Mouse (Mus musculus): ENCODE measurements around the gene Hist2h2aa2. TPM values are rescaled to one million over a fixed set of nuclear protein-coding genes. Genes with fewer than 3 reads are reported as not detected.
"Not testable (repeated sequence)": the region's sequence is repeated elsewhere in the genome, so short reads cannot be mapped to it uniquely, and the experiment has no call there.

Gene Hist2h2aa2
- 26.6 and 32.1 TPM in 2 replicates for polyA plus RNA-seq (2016; fragmentation: Nextera tagmentation; extraction: Ambion mirVana)

DNA sequence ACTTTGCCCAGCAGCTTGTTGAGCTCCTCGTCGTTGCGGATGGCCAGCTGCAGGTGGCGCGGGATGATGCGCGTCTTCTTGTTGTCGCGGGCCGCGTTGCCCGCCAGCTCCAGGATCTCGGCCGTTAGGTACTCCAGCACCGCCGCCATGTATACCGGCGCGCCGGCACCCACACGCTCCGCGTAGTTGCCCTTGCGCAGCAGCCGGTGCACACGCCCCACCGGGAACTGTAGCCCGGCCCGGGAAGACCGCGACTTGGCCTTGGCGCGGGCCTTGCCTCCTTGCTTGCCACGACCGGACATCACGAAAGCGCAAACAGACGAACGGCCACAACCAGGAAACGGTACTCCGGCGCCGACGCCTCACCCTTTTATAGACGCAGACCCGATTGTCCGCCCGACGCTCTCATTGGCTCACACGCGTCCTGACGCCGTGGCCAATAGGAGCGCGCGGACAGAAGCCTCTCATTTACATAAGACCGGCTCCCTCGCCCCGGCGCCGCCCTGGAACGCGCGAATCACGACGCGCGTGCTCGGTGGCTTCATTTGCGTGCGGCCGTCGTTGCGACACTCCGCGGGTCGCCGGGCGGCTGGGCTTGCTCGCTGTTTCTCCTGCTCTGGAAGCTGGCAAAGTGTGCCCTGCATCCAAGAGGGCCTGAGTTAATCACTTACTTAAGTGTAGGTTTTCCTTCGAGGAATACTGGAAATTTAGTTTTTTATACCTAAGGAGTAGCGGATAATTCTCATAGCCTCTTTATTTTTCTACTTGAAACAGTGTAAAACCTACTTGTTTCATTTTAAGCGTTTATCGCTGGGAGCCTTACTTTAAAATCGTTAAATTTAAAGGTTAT lies at the start of gene Hist2h2aa2:
Gene Hist2h2aa2, minus strand, starts transcription at position 328 of the 850 bp plus-strand sequence.
- Histone ChIP-seq H3K4me3 (peak within 1 kb of the TSS; percentile 48), H3K4me1 (peaks cover 49% of the 10 kb centered on the region), H3K27ac (replicated peaks) (peak within 1 kb of the TSS; percentile 98)
- H3K9me3 ChIP-seq; H3K36me3 ChIP-seq (replicated peaks); H3K27me3 ChIP-seq (replicated peaks; ENCODE audit: low read depth, poor library complexity, severe bottlenecking): not testable (repeated sequence)
- WGBS, result 3% methylated on average over 45 of the region's 85 CpGs
- peak; percentile 82 for DNase-seq (ENCODE audit: low spot score)

DNA sequence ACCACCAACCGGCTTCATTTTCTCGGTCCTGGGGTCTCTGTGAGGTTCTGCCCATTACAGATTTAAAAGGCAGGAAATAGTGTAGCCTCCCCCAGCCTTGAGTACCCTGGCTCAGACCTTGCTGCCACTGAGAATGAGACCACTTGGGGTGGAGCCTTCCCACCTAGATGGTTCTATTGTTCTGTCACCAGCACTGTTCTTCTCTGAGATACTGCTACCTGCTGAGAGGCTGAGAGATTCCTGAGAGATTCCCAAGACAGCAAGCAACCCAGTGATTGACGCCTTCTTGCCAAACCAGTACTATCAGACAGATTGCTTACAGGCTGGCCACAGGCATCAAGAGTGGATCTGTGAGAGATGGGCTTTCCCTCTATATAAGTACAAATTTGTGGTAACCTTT lies 49.1 kb upstream of the Hist2h2aa2 start:
- Histone ChIP-seq H3K27me3 (replicated peaks; ENCODE audit: low read depth, poor library complexity, severe bottlenecking) (peaks cover 19% of the 10 kb centered on the region), H3K36me3 (replicated peaks) (no peaks in the 10 kb centered on the region), H3K9me3 (no peaks in the 10 kb centered on the region), H3K4me3 (no peak overlapping the region), H3K4me1 (peaks cover 13% of the 10 kb centered on the region), H3K27ac (replicated peaks) (no peak overlapping the region)
- WGBS, result 74% methylated on average over 3 of the region's 3 CpGs
- DNase-seq (ENCODE audit: low spot score), result no peak

DNA sequence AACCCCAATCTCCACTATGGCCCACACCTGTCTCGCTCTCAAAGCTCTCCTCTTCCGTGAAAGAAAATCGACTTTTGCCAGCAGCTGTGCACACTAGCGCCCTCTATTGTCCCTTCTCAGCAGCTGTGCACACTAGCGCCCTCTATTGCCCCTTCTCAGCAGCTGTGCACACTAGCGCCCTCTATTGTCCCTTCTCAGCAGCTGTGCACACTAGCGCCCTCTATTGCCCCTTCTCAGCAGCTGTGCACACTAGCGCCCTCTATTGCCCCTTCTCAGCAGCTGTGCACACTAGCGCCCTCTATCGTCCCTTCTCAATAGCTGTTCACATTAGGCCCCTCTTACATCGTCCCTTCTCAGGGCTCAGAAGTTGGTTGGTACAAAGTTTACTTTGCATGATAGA lies 47.3 kb upstream of the Hist2h2aa2 start:
- H3K4me3 ChIP-seq; H3K36me3 ChIP-seq (replicated peaks); H3K27ac ChIP-seq (replicated peaks); DNase-seq (ENCODE audit: low spot score); H3K9me3 ChIP-seq: not testable (repeated sequence)
- Histone ChIP-seq H3K27me3 (replicated peaks; ENCODE audit: low read depth, poor library complexity, severe bottlenecking) (peaks cover 37% of the 10 kb centered on the region), H3K4me1 (peaks cover 17% of the 10 kb centered on the region)
- WGBS, result 88% methylated on average over 11 of the region's 11 CpGs

DNA sequence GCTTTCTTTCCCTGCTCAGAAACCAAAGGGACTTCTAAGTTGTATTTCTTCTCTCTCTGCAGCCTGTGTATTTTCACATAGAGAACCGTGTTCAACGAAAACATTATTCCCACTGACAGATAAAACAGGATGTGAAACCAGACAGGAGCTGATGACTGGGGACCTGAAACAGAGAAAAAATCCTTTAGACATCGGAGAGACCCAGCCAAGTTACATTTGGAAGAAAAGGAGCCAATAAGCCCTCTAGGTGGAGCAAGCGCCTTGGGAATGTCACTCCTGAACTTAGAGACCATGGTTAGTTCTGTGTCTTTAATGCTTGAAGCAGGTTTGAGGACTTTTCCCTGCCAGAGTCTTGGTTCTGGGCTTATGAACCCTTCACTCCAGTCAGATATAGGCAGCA lies 44.4 kb upstream of the Hist2h2aa2 start:
- Histone ChIP-seq H3K4me3 (0 out of 2 replicates have a peak overlapping the region, but pooled peaks have one; percentile 19), H3K27me3 (replicated peaks; ENCODE audit: low read depth, poor library complexity, severe bottlenecking) (peaks cover 55% of the 10 kb centered on the region), H3K36me3 (replicated peaks) (no peaks in the 10 kb centered on the region), H3K4me1 (peaks cover 17% of the 10 kb centered on the region), H3K9me3 (no peaks in the 10 kb centered on the region), H3K27ac (replicated peaks) (no peak overlapping the region)
- WGBS, result 15% methylated on average over 4 of the region's 4 CpGs
- peak; percentile 53 for DNase-seq (ENCODE audit: low spot score)

DNA sequence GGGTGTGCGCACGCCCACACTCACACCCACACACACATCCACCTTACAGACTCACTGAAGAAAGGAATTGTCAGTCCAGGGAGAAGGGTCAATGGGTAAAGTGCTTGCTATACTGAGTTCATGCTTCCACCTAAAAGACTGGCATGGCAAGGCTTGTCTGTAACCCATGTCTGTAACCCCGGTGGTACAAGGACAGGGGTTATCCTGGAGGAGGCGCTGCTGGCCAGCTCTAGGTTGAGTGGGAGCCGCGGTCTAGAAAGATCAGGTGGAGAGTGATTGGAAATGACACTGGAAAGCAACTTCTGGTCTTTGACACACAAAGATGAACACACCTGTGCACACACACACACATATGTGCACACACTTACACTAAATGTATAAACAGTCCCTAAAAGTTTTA lies 40.6 kb upstream of the Hist2h2aa2 start:
- Histone ChIP-seq H3K9me3 (no peaks in the 10 kb centered on the region), H3K36me3 (replicated peaks) (no peaks in the 10 kb centered on the region), H3K27me3 (replicated peaks; ENCODE audit: low read depth, poor library complexity, severe bottlenecking) (peaks cover 53% of the 10 kb centered on the region), H3K4me1 (peaks cover 31% of the 10 kb centered on the region), H3K27ac (replicated peaks) (no peak overlapping the region), H3K4me3 (no peak overlapping the region)
- 48% methylated on average over 6 of the region's 6 CpGs for WGBS
- DNase-seq (ENCODE audit: low spot score), result no peak

DNA sequence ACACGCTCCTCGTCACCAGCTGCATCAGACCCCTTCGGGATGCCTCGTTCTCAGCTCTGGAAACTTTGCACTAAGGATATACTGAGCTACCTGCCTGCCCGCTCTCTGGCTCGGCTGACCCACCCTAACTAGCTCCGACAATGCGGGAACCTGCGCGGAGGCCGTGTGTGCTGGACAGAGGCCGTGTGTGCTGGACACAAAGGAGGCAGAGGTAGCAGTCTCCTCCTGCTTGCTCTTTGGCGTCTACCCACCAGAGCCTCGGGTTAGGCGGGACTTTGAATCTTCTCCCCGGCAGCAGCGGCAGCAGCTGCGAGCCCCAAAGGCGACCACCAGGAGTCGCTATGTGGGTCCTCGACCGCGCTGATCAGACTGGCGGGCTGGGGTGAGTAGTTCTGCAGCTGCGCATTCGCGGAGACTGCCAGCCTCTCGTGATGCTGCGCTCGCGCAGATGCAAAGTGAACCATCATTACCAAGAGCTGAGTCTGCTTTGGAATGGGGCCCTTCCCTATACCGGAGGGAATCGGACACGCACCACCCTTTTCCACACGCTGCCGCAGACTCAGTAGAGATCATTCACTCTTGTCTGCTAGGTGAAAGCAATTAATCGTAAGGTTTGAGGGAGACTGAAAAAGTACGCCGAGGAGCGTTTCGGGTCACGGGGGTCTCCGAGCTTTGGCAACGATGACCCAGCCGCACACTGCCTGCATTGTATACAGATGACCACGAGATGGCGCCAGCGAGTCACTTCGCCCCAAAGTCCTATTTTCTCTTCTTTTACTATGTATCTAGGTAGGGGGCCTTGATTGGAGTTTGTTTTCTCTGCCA lies 37.9 kb upstream of the Hist2h2aa2 start:
- Histone ChIP-seq H3K27ac (replicated peaks) (peak overlapping the region; percentile 89), H3K4me3 (peak overlapping the region; percentile 66), H3K36me3 (replicated peaks) (no peaks in the 10 kb centered on the region), H3K4me1 (peaks cover 17% of the 10 kb centered on the region), H3K9me3 (no peaks in the 10 kb centered on the region), H3K27me3 (replicated peaks; ENCODE audit: low read depth, poor library complexity, severe bottlenecking) (peaks cover 28% of the 10 kb centered on the region)
- DNase-seq (ENCODE audit: low spot score), result peak; percentile 96
- WGBS, result under 1% methylated on average over 49 of the region's 49 CpGs

DNA sequence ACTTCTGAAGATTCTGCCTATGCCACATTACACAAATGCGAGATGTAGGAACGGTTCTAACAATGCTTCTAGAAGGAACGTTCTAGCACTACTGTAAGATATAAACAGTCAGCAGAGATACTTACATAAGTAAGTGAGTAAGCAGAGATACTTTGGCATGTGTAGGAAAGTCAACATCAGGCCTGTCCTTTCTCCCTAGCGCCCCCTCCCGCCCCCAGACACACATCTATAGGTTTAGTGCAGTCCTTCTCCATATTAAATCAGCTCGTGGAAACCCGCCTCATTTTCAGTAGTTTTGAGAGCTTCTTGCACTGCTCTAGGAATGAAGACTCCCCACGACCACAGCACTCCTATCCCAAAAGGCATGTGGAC lies 37.3 kb upstream of the Hist2h2aa2 start:
- H3K27me3 ChIP-seq (replicated peaks; ENCODE audit: low read depth, poor library complexity, severe bottlenecking), result peaks cover 22% of the 10 kb centered on the region
- WGBS, result 15% methylated on average over 8 of the region's 8 CpGs
- no peaks in the 10 kb centered on the region for H3K36me3 ChIP-seq (replicated peaks)
- DNase-seq (ENCODE audit: low spot score), result peak; percentile 71
- peak overlapping the region; percentile 66 for H3K4me3 ChIP-seq
- H3K27ac ChIP-seq (replicated peaks), result peak overlapping the region; percentile 89
- H3K9me3 ChIP-seq, result no peaks in the 10 kb centered on the region
- peaks cover 17% of the 10 kb centered on the region for H3K4me1 ChIP-seq

DNA sequence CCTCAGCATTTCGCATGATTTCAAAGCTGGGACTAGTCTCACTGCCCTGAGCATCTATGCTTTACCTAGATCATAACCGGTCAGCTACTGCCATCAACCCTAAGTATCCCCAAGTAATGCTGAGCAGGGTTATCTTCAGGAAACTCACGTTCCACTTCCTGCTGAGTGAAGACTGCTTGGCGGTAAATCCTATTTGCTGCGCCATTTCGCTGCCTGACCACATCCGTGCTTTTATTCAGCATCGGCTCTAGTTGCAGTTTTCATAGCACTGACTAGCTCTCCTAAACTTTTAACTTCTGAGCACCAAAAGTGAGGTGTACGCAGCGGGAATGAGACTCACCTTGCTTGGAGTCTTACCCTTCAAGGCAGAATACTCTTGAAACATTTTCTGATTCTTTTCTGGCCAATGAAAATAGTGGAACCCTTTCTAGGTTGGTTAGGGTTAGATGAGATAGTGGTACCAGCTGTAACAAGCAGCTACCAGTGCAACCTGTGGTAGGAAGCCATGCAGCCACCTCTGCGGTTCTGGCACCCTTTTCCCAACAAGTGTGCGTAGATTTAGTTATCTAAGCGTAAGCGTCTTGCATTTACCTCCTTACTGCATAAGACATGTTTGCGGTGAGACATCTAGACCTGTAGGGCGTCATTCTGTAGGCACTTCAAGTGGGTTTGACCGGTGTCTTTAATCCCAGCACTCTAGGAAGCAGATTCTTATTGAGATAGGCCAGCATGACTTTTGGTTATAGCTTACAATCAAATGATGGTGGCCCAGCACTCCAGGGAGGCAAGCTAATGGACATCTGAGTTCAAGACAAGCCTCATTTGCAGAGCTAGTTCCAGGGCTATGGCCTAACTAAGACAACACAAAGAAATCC lies 33.8 kb upstream of the Hist2h2aa2 start:
- H3K36me3 ChIP-seq (replicated peaks), result no peaks in the 10 kb centered on the region
- 89% methylated on average over 17 of the region's 17 CpGs for WGBS
- peaks cover 17% of the 10 kb centered on the region for H3K4me1 ChIP-seq
- no peak overlapping the region for H3K27ac ChIP-seq (replicated peaks)
- no peaks in the 10 kb centered on the region for H3K9me3 ChIP-seq
- peaks cover 4% of the 10 kb centered on the region; the same call in 1 of the 2 replicates for H3K27me3 ChIP-seq (replicated peaks; ENCODE audit: low read depth, poor library complexity, severe bottlenecking)
- DNase-seq (ENCODE audit: low spot score), result no peak
- H3K4me3 ChIP-seq, result no peak overlapping the region

DNA sequence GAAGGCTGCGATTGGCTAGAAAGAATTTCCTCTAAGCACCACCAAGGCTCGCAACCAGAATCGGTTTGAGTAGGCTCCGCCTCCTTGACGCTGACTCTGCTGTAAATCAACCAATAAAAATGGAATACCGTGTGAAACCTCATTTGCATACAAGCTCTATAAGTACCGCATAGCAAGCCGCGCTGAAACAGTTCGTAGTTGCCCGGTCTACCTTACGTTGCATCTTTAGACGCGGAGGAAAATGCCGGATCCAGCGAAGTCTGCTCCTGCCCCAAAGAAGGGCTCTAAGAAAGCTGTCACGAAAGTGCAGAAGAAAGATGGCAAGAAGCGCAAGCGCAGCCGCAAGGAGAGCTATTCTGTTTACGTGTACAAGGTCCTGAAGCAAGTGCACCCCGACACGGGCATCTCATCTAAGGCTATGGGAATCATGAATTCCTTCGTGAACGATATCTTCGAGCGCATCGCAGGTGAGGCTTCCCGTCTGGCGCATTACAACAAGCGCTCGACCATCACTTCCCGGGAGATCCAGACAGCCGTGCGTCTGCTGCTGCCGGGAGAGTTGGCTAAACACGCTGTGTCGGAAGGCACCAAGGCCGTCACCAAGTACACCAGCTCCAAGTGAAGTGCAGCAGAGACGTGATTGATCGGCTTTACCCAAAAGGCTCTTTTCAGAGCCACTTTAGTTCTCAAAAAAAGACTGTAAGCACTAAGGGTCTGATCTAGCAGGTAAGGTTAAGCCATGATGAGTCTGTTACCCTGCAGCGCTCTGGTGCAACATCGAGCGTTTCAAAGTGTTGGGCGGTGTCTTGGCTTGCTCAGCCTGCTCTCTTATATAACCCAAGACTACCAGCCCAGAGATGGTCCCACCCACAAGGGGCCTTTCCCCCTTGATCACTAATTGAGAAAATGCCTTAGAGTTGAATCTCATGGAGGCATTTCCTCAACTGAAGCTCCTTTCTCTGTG lies 29.7 kb upstream of the Hist2h2aa2 start, which contains the start of gene Hist2h2bb:
Gene Hist2h2bb, plus strand, starts transcription at position 242 of the 964 bp plus-strand sequence.
- no peaks in the 10 kb centered on the region for H3K27me3 ChIP-seq (replicated peaks; ENCODE audit: low read depth, poor library complexity, severe bottlenecking)
- peak within 1 kb of the TSS; percentile 95 for H3K27ac ChIP-seq (replicated peaks)
- peak; percentile 91 for DNase-seq (ENCODE audit: low spot score)
- H3K4me1 ChIP-seq, result peaks cover 22% of the 10 kb centered on the region
- H3K4me3 ChIP-seq, result peak within 1 kb of the TSS; percentile 68
- H3K36me3 ChIP-seq (replicated peaks), result no peaks in the 10 kb centered on the region
- under 1% methylated on average over 45 of the region's 45 CpGs for WGBS
- H3K9me3 ChIP-seq, result no peaks in the 10 kb centered on the region

DNA sequence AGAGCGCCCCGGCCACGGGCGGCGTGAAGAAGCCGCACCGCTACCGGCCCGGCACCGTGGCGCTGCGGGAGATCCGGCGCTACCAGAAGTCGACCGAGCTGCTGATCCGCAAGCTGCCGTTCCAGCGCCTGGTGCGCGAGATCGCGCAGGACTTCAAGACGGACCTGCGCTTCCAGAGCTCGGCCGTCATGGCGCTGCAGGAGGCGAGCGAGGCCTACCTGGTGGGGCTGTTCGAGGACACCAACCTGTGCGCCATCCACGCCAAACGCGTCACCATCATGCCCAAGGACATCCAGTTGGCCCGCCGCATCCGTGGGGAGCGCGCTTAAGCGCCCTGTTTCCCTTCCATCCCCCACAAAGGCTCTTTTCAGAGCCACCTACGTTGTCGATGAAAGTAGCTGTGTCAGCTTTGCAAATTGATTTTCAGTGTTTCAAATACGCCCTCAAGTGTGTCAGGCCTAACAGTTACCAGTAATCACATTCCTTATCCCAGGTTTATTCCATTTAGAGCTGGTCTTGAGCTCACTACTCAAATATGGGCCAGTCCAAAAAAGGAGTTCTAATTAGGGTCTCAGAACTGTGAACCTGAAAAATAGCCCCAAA lies 28.8 kb upstream of the Hist2h2aa2 start:
- not testable (repeated sequence) for H3K9me3 ChIP-seq; H3K27me3 ChIP-seq (replicated peaks; ENCODE audit: low read depth, poor library complexity, severe bottlenecking); H3K36me3 ChIP-seq (replicated peaks)
- peak; percentile 53 for DNase-seq (ENCODE audit: low spot score)
- H3K27ac ChIP-seq (replicated peaks), result peak overlapping the region; percentile 95
- H3K4me1 ChIP-seq, result peaks cover 31% of the 10 kb centered on the region
- H3K4me3 ChIP-seq, result peak overlapping the region; percentile 68
- WGBS, result under 1% methylated on average over 11 of the region's 44 CpGs
